ENCODE assay signal across 8 mouse cellular contexts in genomic region chr2:32646379-32647056, GRCm38 (mm10). TPM values are rescaled to one million over a fixed set of nuclear protein-coding genes. Genes with fewer than 3 reads are reported as not detected.
DNase-seq lines count a peak whose midpoint lies in the region; ATAC-seq lines count a peak whose summit lies in the region.

Eng (plus strand) TSS chr2:32646595.

- H3K27ac ChIP-seq in embryonic facial prominence, embryonic 14.5 days (replicated peaks; ENCODE audit: low read depth, low read length): peak within 1 kb of the TSS; percentile 85
- H3K27ac ChIP-seq in heart, embryonic 11.5 days (ENCODE audit: low read depth, low read length): peak within 1 kb of the TSS; percentile 73
- H3K27ac ChIP-seq in kidney, embryonic 14.5 days (ENCODE audit: low read depth, low read length): peak within 1 kb of the TSS; percentile 44; the same call in 1 of the 2 replicates
- H3K27ac ChIP-seq in liver, embryonic 13.5 days: peak within 1 kb of the TSS; percentile 81
- no peak within 1 kb of the TSS for H3K27ac ChIP-seq in neural tube, embryonic 12.5 days

- H3K27me3 ChIP-seq in embryonic facial prominence, embryonic 14.5 days (replicated peaks; ENCODE audit: control insufficient read depth, insufficient read depth, low read length): no peaks in the 10 kb centered on the region
- H3K27me3 ChIP-seq in heart, embryonic 11.5 days (ENCODE audit: control insufficient read depth, insufficient read depth, low read length): no peaks in the 10 kb centered on the region
- no peaks in the 10 kb centered on the region for H3K27me3 ChIP-seq in kidney, embryonic 14.5 days (ENCODE audit: control insufficient read depth, insufficient read depth, low read length)
- H3K27me3 ChIP-seq in liver, embryonic 13.5 days: no peaks in the 10 kb centered on the region
- no peaks in the 10 kb centered on the region for H3K27me3 ChIP-seq in neural tube, embryonic 12.5 days (replicated peaks)

- 55% methylated on average over 26 of the region's 31 CpGs for WGBS in embryonic facial prominence, embryonic 14.5 days
- WGBS in heart, embryonic 11.5 days (ENCODE audit: insufficient replicate concordance): 39% methylated on average over 31 of the region's 31 CpGs
- 63% methylated on average over 31 of the region's 31 CpGs for WGBS in kidney, embryonic 14.5 days
- 23% methylated on average over 31 of the region's 31 CpGs for WGBS in liver, embryonic 13.5 days (ENCODE audit: insufficient replicate concordance)
- 61% methylated on average over 31 of the region's 31 CpGs for WGBS in neural tube, embryonic 12.5 days

- ATAC-seq in embryonic facial prominence, embryonic 14.5 days (ENCODE audit: low read depth): peak; percentile 76
- peak; percentile 73; the same call in 1 of the 2 replicates for ATAC-seq in heart, embryonic 11.5 days (replicated peaks; ENCODE audit: insufficient number of reproducible peaks, low FRiP score, low TSS enrichment)
- peak; percentile 58; the same call in 1 of the 2 replicates for ATAC-seq in kidney, embryonic 14.5 days (ENCODE audit: low FRiP score, low TSS enrichment)
- ATAC-seq in liver, embryonic 13.5 days (ENCODE audit: low read depth): 0 out of 2 replicates have a peak, but pooled peaks have one; percentile 11
- ATAC-seq in neural tube, embryonic 12.5 days (ENCODE audit: low FRiP score, low read depth): no peak
- ATAC-seq in monocyte, adult 5-6 weeks (replicated peaks; ENCODE audit: insufficient number of reproducible peaks, low FRiP score, low TSS enrichment, poor library complexity, severe bottlenecking): no peak

- peaks cover 16% of the 10 kb centered on the region for H3K4me1 ChIP-seq in embryonic facial prominence, embryonic 14.5 days (ENCODE audit: control insufficient read depth, insufficient read depth, low read length)
- H3K4me1 ChIP-seq in heart, embryonic 11.5 days (ENCODE audit: control insufficient read depth, insufficient read depth, low read length): peaks cover 34% of the 10 kb centered on the region
- H3K4me1 ChIP-seq in kidney, embryonic 14.5 days (ENCODE audit: control insufficient read depth, insufficient read depth, low read length): peaks cover 6% of the 10 kb centered on the region; the same call in 1 of the 2 replicates
- peaks cover 56% of the 10 kb centered on the region for H3K4me1 ChIP-seq in liver, embryonic 13.5 days (replicated peaks)
- H3K4me1 ChIP-seq in neural tube, embryonic 12.5 days: peaks cover 3% of the 10 kb centered on the region; the same call in 1 of the 2 replicates

- no peaks in the 10 kb centered on the region for H3K36me3 ChIP-seq in embryonic facial prominence, embryonic 14.5 days (ENCODE audit: control insufficient read depth, insufficient read depth, low read length)
- H3K36me3 ChIP-seq in heart, embryonic 11.5 days (ENCODE audit: control insufficient read depth, insufficient read depth, low read length): no peaks in the 10 kb centered on the region
- H3K36me3 ChIP-seq in kidney, embryonic 14.5 days (ENCODE audit: control insufficient read depth, insufficient read depth, low read length): no peaks in the 10 kb centered on the region
- H3K36me3 ChIP-seq in liver, embryonic 13.5 days: no peaks in the 10 kb centered on the region
- H3K36me3 ChIP-seq in neural tube, embryonic 12.5 days: no peaks in the 10 kb centered on the region

- peak within 1 kb of the TSS; percentile 41 for H3K4me3 ChIP-seq in embryonic facial prominence, embryonic 14.5 days (ENCODE audit: low read depth, low read length)
- peak within 1 kb of the TSS; percentile 41 for H3K4me3 ChIP-seq in heart, embryonic 11.5 days (ENCODE audit: low read depth, low read length)
- peak within 1 kb of the TSS; percentile 34 for H3K4me3 ChIP-seq in kidney, embryonic 14.5 days (ENCODE audit: low read length)
- peak within 1 kb of the TSS; percentile 58 for H3K4me3 ChIP-seq in liver, embryonic 13.5 days (replicated peaks)
- peak within 1 kb of the TSS; percentile 16; the same call in 1 of the 2 replicates for H3K4me3 ChIP-seq in neural tube, embryonic 12.5 days

- DNase-seq in adrenal gland, adult 2 months: peak; percentile 82
- DNase-seq in embryonic facial prominence, embryonic 14.5 days (ENCODE audit: low spot score): peak; percentile 81
- DNase-seq in liver, embryonic 13.5 days: no peak
- DNase-seq in frontal cortex, postnatal 36 days (ENCODE audit: low spot score in 2 of 2): no peak

- H3K9ac ChIP-seq in embryonic facial prominence, embryonic 14.5 days (ENCODE audit: low read depth, low read length): peak within 1 kb of the TSS; percentile 66
- H3K9ac ChIP-seq in heart, embryonic 11.5 days (ENCODE audit: low read depth, low read length): peak within 1 kb of the TSS; percentile 65
- peak within 1 kb of the TSS; percentile 58; the same call in 1 of the 2 replicates for H3K9ac ChIP-seq in kidney, embryonic 14.5 days (ENCODE audit: low read depth, low read length)
- H3K9ac ChIP-seq in liver, embryonic 13.5 days: peak within 1 kb of the TSS; percentile 68
- H3K9ac ChIP-seq in neural tube, embryonic 12.5 days: peak within 1 kb of the TSS; percentile 40; the same call in 1 of the 2 replicates

- no peaks in the 10 kb centered on the region for H3K9me3 ChIP-seq in embryonic facial prominence, embryonic 14.5 days (ENCODE audit: control insufficient read depth, low read length)
- no peaks in the 10 kb centered on the region for H3K9me3 ChIP-seq in heart, embryonic 11.5 days (replicated peaks; ENCODE audit: control insufficient read depth, low read length)
- no peaks in the 10 kb centered on the region for H3K9me3 ChIP-seq in kidney, embryonic 14.5 days (ENCODE audit: control insufficient read depth, low read length)
- H3K9me3 ChIP-seq in liver, embryonic 13.5 days (replicated peaks): no peaks in the 10 kb centered on the region
- H3K9me3 ChIP-seq in neural tube, embryonic 12.5 days: no peaks in the 10 kb centered on the region

- H3K4me2 ChIP-seq in embryonic facial prominence, embryonic 14.5 days (ENCODE audit: low read depth, low read length): peak within 1 kb of the TSS; percentile 58
- peak within 1 kb of the TSS; percentile 51 for H3K4me2 ChIP-seq in heart, embryonic 11.5 days
- peak within 1 kb of the TSS; percentile 23 for H3K4me2 ChIP-seq in kidney, embryonic 14.5 days (replicated peaks; ENCODE audit: low read depth, low read length)
- H3K4me2 ChIP-seq in liver, embryonic 13.5 days: peak within 1 kb of the TSS; percentile 60
- peak within 1 kb of the TSS; percentile 13; the same call in 1 of the 2 replicates for H3K4me2 ChIP-seq in neural tube, embryonic 12.5 days (replicated peaks)

RNA-seq across cellular contexts. Expression of gene Eng, which starts in this region (rescaled TPM):
- 100 to 1,000 TPM; 100 to 128 TPM for total RNA-seq in adrenal gland, adult 2 months (2021)
- 266 and 281 TPM in 2 replicates for polyA plus RNA-seq in adrenal gland, adult 2 months (2012; rRNA removed)
- 57.9 and 64.3 TPM in 2 replicates for polyA plus RNA-seq in embryonic facial prominence, embryonic 14.5 days (2014; fragmentation: Nextera tagmentation; extraction: Ambion mirVana)
- polyA plus RNA-seq in heart, embryonic 11.5 days (2014; fragmentation: Nextera tagmentation; extraction: Ambion mirVana): 113 and 127 TPM in 2 replicates
- polyA plus RNA-seq in kidney, embryonic 14.5 days (2014; fragmentation: Nextera tagmentation; extraction: Ambion mirVana): 34.1 and 55.9 TPM in 2 replicates
- polyA plus RNA-seq in liver, embryonic 13.5 days (2015; fragmentation: Nextera tagmentation; extraction: Ambion mirVana): 20.6 and 23.4 TPM in 2 replicates
- polyA plus RNA-seq in neural tube, embryonic 12.5 days (2016; fragmentation: Nextera tagmentation; extraction: Ambion mirVana): 28.8 and 33.0 TPM in 2 replicates
- total RNA-seq in monocyte, adult 5-6 weeks (2017): 0.19 to 1.1 TPM (median 0.48 TPM) in 3 replicates

Comparison
In these comparisons a context has a peak if more than half of its experiments do, and no peak if none do; other contexts are left out.
1. RNA of gene Eng (total RNA-seq): 100 to 128 TPM in adrenal gland, adult 2 months; 0.19 to 1.1 TPM in monocyte, adult 5-6 weeks; every median in the first group is over 10 times any median in the second.
2. DNase-seq: peak in adrenal gland, adult 2 months (single experiment) and embryonic facial prominence, embryonic 14.5 days (single experiment); none in liver, embryonic 13.5 days (single experiment) and frontal cortex, postnatal 36 days (0 of 2).
3. ATAC-seq: peak in embryonic facial prominence, embryonic 14.5 days (single experiment), heart, embryonic 11.5 days (single experiment), kidney, embryonic 14.5 days (single experiment) and liver, embryonic 13.5 days (single experiment); none in neural tube, embryonic 12.5 days (single experiment) and monocyte, adult 5-6 weeks (single experiment).
4. Peak in every context shown above with its lines, with median percentiles within 50 percentile points of each other: H3K4me2 ChIP-seq, H3K4me3 ChIP-seq and H3K9ac ChIP-seq.